Mouse (Mus musculus) embryo, embryonic 9.5 days (tissue): ENCODE data around the gene Plin4.
"Not testable (repeated sequence)": the region's sequence is repeated elsewhere in the genome, so short reads cannot be mapped to it uniquely, and the experiment has no call there.

ENCODE experiments used
- DNase-seq: peaks from one replicate; pipeline ENCODE4 v3.0.0-alpha.2; 2017; ENCODE audit errors: extremely low spot score

The Plin4 gene

DNA sequence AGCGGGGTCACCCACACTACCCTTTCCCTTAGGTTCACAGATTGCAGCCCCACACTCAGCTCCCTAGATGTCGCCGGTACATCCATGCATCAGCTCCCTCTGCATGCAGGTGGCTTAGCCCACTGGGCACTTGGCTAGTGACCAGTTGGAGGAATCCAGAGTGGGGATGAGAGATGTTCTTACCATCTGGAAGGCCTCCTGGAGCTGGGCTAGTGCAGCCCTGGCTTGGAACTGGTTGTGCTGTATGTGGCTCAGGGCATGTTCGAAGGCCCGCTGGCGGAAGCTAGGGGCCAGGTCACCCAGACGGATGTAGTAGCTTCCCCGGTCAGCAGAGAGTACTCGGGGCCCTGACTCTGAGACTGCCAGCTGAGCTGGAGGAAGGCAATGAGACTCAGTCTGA, 6.7 kb downstream of the Plin4 start:
- no peak for DNase-seq

DNA sequence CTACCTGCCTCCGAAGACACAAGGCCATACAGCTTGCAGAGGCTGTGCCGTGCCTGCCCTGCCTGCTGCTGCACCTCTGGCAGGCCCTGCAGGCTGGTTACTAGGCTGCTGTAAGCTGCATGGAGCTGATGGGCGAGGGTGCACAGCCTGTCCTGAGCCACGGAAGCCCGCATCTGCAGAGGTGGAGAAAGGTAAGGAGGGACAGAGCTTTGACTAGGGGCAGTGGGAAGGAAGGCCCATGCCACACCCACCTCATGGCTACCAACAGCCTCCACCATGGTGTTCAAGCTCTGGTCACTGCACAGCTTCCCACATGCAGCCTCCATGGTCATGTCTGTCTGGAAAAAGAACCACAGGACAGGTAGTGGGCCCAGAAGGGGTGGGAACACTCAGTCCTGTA, 7.4 kb downstream of the Plin4 start:
- DNase-seq, result no peak

DNA sequence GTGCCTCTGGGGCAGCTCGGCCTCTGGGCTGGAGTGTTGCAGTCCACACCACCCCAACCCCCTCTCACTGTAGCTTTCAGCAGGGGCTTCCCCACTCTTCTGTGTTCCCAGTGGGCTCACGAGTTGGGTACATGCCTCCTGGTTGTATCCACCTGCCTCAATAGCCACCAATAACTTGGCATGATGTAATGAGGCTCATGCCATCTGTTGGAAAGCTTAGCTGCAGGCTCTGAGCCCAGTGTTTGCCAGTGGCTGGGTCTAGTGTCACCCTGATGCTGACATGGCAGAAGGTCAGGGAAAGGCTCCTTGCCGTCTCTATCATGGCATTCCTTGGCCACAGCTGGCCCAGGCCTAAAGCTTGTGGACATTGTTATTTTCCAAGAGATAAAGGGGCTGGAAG, 8.8 kb downstream of the Plin4 start:
- no peak for DNase-seq

DNA sequence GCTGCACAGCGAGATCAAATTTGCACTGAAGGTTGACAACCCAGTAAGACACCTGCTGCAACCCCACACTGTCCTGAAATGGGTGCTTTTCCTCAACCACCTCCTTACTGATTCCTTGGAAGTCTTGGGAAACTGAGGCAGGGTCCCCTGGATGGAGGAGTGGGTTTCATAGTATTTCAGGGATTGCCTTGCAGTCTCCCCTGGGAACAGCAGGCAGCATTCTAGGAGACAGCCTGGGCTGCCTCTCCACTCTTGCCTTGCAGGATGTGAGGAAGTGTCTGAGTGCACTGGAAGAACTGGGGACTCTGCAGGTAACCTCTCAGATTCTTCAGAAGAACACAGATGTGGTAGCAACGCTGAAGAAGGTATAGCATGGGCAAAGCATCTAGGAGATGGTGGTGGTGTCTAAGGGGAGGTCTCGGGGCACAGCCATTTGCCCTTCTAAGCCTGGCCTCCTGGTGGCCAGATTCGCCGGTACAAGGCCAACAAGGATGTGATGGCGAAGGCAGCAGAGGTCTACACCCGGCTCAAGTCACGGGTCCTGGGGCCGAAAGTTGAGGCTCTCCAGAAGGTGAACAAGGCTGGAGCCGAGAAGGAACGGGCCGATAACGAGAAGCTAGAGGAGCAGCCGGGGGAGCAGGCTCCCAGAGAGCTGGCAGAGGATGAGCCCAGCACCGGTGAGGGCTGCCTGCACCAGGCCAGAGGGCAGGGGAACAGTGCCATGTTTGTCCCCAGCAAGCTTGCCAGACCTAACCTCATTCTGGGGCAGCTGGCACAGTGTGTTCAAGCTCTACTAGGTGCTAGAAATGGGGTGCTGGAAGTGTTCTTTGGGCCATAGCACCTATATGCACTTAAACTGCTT, 10.7 kb downstream of the Plin4 start:
- DNase-seq, result no peak

DNA sequence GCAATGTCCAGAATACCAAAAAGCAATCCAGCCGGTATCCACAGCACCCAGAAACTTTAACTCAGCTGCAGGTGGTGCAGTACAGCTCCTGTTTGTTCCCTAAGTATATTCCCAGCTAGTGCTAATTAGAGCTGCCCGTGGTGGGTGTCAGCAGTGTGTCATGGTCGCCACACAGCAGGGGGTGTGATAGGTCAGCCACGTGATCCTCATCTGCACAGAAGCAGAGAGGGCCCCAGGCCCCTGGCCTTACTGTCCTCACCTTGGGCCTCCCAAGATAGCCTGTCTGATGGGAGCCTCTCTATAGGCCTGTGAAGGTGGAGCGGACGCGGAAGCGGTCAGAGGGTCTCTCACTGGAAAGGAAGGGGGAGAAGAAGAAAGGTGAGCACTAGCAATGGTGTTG, 11.4 kb downstream of the Plin4 start:
- DNase-seq, result no peak

DNA sequence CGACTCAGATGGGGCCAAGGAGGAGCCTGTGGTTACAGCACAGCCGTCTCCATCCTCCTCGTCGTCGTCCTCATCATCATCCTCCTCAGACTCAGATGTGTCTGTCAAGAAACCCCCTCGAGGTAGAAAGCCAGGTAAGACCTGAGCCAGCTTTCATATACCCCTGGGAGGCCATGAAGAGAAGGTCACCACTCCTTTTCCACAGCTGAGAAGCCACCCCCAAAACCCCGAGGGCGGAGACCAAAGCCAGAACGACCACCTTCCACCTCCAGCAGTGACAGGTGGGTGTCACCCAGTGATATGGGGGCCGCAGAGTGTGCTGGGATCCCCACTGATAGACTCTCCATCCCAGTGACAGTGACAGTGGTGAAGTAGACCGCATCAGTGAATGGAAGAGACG, 12.7 kb downstream of the Plin4 start:
- no peak for DNase-seq

DNA sequence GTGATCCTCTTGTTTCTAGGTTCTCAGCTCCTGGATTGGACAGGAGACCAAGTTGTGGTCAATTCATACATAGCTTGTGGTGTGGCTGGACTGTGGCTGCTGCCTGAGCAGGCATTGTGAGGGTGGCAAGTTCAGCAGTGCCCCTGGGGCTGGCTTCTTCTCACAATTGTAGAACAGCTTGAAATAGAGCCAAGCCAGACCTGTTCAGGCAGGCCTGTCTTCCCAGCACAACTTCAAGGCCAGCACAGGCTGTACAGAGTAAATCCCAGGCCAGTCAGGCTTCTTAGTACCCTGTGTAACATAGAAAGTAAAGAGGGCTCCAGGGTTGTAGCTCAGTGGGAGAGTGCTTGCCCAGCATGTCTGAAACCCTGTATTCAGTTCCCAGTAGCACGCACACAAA, 16.8 kb downstream of the Plin4 start:
- no peak for DNase-seq

DNA sequence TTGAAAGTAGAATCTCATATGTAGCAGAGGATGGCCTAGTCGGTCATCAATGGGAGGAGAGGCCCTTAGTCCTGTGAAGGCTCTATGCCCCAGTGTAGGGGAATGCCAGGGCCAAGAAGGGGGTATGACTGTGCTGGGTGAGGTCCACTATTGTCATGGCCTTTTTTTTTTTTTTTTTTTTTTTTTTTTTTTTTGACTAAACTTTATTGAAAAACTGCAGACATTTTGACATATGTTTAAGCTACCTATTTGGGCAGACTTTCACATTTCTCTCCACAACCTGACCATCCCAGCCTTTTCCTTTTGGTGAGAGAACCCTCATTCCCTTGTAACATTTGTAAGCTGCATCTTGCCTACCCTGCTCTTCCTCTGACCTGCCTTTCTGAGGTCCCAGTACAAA, 17.3 kb downstream of the Plin4 start:
- DNase-seq, result no peak

DNA sequence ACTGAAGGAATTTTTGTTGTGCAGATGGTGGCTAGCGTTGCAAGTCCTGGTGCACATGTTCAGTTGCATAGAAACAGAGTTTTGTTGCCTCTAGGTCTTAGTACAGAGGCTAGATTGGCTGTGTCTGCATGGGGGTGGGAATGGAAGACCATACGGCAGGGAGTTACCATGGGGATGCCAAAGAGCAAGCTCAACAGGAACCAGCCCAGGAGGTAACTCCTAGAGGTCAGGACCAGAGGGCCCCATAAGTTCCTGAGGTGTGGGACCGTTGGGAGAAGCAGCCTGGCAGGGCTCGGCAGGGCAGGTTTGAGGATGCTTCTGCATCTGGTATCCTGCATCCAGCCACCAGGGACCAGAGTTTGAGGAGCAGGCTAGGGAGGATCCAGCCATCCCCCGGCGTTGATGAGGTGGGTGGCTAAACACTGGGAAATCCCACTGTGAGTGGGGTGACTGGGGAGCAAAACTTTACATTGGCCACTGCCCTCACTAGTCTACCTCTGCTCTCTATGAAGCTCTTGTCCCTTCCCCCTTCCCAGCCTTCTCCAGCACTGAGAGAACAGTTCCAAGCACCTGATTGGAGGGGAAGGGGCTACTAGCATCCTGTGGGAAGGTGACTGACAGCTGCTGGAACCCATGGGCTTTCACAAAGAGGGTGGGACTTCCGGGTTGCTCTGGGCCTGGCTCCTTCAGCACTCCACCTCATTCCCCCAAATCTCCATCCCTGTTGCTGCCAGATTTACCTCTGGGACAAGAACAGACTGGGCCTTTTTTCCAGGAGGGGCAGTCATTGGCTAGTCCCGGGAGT, 28.6 kb downstream of the Plin4 start:
- DNase-seq, result peak; percentile 80

DNA sequence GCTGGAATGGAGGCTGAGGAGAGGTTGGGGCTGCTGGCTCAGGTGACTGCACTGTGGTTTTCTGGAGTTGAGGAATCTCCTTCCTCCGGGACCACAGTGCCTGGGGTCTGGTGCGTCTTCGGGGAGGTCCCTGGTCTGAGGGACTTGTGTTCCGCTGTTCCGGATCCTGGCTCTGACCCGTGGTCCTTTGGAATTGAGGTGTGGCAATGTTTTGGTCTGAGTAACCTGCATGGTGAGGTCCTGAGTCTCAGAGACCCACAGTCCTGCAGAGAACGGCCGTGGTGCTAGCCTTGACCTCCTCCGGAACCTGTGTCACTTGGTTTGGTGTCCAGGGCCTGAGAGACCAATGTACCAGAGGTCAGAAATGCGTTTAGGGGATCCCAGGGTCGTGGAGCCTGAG, 29.7 kb downstream of the Plin4 start:
- no peak for DNase-seq

DNA sequence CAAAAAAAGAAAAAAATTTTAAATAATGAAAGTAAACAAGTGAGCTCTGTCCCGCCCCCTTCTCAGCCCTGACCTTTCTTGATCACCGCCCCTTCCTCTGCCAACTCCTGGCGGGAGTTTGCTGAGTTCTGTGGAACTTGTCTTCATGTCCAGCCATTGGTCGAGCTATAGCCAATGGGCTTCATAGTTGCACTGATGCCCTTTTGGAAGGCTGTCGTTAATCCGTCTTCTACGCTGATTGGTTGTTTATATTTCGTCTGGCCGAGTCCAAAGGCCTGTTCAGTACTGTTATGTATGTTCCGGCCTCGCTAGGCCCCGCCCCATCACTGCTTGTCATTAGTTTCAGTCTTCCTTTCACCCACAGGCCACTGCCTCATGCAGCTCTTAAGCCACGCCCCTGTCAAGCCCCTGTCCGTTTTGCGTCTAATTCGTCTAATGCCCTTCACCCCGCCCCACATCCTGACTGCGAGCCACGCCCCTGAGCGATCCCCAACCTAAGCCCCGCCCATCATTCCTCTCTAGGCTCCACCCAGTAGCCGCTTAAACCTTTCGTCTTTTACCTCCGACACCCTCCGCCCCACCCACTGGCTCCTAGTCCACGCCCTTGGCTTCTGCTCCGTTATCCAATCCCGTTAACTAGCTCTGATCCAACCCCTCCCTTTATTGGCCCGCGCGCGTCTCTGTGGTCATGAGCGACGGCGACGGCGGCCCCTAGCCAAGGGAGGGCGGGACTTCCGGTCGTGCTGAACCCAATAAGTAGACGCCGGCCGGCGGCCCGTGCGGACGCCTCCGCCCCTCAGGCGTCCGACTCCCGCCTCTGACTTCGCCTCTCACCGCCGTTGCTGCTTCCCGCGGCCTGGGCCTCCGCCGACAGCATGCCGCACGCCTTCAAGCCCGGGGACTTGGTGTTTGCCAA, 30.5 kb downstream of the Plin4 start, which contains the start of gene Hdgfl2:
Hdgfl2 (plus strand) TSS at position 755 of the 916 bp plus-strand sequence.
- peak; percentile 100 for DNase-seq

DNA sequence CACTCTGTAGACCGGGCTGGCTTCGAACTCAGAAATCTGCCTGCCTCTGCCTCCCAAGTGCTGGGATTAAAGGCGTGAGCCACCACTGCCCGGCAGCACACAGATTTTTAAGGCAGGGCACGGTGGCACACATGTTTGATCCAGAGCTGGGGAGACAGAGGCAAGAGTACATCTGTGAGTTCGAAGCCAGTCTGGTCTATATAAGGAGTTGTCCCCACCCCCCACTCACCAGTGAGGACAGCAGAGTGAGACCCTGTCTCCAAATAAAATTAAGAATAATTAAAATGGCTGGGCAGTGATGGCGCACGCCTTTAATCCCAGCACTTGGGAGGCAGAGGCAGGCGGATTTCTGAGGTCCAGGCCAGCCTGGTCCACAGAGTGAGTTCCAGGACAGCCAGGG, 31.2 kb downstream of the Plin4 start:
- DNase-seq, result not testable (repeated sequence)

DNA sequence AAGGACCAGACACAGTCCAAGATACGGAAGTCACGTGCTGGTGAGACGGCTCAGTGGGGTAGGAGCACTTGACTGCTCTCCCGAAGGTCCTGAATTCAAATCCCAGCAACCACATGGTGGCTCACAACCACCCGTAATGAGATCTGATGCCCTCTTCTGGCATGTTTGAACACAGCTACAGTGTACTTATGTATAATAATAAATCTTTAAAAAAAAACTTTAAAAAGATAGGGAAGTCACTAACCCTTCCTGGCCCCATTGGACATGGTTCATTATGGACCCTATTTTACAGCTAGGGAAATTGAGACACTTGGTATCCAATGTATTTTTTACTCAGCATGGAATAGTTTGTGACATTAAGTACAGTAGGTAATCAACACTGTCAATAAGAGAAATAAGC, 32.1 kb downstream of the Plin4 start:
- DNase-seq, result no peak

DNA sequence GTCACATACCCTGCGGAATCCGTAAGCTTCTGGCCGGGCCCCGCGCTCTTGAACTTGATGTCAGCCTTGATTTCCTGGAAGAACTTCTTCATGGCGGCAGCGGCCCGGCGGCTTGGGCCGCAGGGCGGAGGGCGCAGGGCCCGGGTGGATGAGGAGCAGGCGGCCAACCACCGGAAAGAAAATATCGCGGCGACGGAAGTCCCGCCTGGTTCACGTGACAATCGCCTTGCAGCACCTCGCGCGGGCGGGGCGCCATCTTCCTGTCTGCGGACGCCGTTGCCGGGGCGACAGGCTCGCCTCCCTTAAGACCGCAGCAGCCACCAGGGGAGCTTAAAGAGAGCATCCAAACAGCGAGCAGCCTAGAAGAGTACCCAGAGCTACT, 34.8 kb downstream of the Plin4 start, which contains the start of gene Ubxn6:
Ubxn6 (minus strand) TSS at position 202 of the 382 bp plus-strand sequence.
- DNase-seq, result peak; percentile 92

DNA sequence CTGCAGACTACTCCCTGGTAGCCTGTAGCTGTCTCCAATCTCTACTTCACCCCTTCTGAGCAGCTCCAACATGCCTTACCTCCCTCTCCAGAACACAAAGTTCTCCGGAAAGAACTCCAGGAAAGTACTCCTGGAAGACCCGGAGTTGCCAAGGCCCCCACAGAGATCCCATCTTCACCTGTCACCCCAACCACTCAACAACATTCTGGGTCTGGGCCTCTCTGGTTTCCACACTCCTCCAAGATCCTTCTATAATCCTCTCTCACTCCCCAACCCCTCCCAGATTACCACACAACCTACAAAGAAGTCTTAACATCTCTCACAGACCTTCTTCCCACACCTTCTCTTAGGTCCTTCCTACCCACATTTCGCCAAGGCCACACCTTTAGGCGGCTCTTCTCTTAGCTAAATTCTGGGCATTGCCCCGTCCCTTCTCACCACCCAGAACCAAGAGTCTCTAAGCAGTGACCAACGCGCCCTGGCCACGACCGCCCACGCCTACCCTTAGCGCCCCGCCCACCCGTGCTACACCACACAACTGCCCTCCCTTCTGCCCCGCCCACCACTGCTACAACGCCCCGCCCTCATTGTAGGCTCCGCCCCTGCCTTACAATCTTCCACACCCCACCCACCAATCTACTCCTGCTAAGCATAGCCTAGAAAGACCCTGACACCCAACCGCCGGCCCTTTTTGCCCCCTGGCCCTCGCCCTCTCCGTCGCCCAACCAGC, 35.3 kb downstream of the Plin4 start:
- DNase-seq, result peak; percentile 93

DNA sequence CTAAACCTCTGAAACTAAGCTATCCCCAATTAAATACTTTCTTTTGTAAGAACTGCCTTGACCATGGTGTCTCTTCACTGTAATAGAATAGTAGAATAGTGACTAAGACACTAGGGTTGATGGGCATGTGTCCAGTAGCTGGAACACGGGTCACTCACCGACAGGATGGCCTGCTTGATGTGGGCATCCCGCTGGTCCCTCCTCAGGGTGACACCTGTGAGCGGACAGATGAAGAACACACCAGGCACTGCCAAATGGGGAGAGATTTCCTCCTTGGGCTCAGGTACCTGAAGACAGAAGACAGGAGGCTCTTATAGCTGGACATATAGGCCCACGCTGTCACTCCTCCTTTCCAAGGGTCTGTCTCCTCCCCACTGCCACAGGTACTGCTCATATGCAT, 37.4 kb downstream of the Plin4 start:
- no peak for DNase-seq

DNA sequence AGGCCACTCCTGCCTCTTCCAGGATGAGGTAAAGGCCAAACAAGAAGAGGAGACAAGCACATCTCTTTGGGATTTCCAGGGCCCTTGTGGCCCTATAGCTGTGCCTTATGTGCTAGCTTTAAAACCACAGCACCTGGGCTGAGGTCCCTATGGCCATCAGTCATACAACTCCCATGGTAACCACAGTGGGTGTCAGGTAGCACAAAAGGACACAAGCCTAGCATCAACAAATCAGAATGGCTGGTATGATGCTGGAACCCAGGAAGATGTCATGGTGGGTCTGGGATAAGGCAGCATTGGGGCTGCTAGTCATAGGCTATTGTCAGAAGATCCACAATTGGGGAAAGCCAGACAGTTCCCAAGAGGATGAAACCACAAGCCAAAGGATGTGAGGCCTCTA, 38.5 kb downstream of the Plin4 start:
- DNase-seq, result no peak

DNA sequence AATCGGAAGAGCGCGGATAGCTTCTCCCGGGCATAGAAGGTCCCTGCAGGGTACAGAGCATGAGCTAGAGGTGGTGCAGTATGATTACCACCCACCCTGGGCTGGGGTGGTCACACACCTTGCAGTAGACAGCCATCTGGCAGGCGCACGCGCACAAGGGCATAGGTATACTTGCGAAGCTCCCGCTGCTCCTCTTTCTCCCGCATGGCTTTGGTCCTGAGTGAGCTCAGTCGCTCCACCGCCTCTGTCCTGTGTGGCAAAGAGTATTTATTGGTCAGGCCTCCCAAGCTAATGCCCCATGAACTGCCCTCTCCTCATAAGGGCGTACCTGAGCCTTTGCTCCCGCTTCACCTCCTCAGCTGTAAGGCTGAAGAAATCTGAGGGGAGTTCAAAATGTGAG, 40.5 kb downstream of the Plin4 start:
- no peak for DNase-seq

DNA sequence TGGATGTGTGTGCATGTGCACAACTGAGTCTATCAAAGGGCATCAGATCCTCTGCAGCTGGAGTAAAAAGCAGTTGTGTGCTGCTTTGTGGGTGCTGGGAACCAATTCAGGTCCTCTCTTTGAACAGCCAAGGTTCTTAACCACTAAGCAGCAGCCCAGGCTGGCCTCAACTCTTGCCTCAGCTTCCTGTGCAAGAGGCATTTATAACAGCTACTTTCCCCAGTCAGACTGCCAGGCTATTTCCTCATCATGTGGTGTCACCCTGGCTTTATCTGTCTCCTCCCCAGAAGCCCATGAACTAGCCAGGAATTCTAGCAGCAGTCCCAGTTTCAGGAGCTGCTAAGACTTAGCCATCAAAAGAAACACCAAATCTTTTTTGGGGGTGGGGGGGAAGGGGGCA, 43.2 kb downstream of the Plin4 start:
- no peak for DNase-seq

DNA sequence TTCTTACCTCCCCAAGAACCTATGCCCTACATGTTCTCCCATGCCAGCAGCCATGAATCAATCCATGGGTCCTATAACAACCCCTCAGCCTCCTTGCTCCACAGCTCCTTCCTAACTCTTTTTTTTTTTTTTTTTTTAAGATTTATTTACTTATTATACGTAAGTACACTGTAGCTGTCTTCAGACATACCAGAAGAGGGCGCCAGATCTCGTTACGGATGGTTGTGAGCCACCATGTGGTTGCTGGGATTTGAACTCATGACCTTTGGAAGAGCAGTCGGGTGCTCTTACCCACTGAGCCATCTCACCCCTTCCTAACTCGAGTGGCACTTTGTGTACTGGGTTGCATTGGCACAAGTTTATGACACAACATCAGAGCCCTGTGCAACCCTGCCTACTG, 43.9 kb downstream of the Plin4 start:
- DNase-seq, result not testable (repeated sequence)

DNA sequence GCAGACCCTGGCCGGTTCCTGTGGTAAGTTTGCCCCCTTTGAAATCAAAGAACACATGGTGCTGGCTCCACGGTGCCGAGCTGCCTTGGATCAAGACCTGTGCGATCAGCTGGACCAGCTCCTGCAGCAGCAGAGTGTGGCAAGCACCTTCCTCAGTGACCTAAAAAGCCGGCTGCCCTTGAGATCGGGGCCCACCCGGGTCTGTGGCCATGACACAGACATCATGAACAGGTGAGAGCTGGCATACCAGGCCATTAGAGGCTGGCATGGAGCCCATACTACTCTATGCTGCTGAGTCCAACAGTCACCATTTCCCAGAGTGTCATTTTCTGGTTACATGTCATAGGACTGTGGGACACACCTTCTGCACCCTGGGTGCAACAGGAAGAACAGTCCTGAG, 47.5 kb downstream of the Plin4 start:
- no peak for DNase-seq
